Mouse (Mus musculus) embryo, embryonic 10 days (tissue): ENCODE data around the gene Ndfip2.

Experiments
- DNase-seq: peaks from one replicate; pipeline ENCODE4 v3.0.0-alpha.2; 2015; ENCODE audit warnings: low spot score

Gene Ndfip2

DNA sequence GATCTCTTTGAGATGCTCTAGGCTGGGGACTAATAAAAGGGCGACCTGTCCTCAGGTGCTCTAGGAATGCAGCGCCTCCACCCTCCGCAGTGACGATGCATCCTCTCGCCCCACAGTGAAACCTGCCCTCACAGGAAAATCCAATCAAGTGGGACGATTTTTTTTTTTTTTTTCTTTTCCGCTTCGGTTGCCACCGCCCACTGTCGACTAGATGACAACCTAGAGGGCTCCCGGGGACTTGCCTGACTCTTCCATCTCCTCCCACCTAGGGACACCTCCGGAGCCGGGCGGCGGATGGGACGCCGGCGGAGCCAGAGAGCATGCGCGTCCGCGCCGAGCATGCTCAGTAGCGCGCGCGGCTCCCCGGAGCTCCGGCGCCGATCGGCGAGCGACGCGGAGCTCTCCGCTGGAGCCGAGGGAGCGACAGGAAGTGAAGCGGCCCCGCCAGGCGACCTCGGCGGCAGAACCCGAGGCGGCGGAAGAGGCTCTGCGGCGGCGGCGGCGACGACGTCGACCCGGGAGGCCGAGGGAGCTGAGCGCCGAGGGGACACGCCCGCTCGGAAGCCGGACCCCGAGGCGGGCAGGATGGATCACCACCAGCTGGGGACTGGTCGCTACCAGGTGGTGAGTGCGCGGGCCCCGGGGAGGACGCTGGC is at the start of gene Ndfip2:
TSS of gene Ndfip2 (plus strand) at position 195 of the 656 bp plus-strand sequence.
- peak; percentile 86 for DNase-seq

DNA sequence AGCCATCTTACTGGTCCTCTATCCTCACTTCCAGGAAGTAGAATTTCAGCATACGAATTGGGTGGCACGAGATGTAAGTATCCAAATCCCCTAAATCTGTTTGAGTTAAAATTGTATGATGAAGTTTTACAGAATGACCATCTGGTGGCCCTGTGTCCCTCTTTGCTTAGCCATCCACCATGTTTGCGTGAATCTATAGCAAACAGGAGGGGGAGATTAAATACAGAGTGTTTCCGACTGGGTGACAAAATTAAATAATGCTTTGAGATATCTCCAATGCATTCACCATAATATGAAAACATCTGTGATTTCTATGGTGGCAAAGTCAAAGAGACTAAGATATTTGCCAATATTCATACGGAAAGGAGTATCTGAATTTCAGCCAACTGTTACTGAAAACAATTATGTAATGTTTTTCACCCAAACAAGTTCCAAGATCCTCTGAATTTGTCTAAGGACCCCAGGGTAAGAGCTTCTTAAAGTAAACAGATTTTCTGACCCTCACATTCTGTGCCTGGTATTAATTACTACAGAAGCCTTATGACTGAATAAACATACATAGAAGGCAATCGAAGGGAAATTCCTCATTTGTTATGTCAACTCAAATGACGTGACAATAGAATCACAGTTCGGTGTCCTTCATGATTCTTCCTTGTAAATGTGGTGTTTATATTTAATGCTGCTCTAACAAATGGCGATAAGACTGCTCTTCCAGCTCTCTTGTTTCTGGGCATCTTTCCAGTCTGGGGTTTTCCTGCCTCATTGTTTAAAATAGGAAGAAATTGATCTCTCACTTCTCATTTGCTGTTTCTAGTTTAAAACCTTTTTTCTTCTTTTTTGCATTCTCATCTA is 38.6 kb upstream of the Ndfip2 start:
- no peak for DNase-seq

DNA sequence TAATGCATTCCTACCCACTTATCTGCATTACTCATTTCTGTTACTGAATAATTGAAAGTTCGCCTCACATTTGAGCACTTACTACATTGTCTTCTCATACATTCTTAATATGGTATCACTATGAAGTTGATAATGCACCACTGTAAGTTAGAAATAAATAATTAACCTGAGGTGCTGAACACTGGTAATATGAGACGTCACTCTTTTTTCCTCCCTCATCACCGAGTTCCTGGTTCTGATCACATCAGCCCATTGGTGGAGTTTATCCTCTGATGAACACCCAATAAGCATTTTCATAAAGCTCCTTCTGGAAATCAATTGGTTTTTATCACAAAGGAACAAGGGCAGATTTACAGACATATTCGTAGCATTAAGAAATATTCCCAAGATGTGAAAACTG is 36.1 kb upstream of the Ndfip2 start:
- DNase-seq: no peak

DNA sequence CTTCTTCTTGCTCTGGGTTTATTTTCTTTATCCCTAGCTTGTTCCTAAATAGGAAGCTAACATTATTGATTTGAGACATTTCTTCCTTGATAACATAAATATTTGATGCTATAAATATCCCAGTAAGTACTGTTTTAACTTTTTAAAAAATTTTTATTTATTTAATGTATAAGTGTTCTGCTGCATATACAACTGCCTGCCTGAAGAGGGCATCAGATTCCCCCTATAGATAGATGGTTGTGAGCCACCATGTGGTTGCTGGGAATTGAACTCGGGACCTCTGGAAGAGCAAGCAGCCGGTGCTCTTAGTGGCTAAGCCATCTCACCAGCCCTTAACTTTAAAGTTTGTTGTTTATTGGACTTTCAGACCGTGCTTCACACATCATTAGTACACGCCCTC is 32.6 kb upstream of the Ndfip2 start:
- DNase-seq: no peak

DNA sequence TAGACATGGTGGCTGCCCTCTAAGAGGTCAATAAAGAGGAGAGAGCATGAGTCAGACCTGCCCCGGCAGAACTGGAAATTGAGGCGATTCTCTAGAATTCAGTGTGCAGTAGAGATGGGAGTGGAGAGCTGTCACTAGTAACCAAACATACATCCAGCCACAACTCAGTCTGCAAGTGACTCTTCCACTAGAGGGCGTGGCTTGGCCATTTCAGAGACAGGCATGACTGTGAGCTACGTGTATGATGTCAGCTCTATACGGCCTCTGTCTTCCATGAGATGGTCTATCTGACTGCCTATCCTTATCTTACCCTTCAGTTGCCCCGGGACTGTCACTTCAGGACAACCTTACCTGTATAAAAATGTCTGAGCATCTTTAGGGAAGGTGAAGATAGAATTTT is 26.0 kb upstream of the Ndfip2 start:
- peak; percentile 78 for DNase-seq

DNA sequence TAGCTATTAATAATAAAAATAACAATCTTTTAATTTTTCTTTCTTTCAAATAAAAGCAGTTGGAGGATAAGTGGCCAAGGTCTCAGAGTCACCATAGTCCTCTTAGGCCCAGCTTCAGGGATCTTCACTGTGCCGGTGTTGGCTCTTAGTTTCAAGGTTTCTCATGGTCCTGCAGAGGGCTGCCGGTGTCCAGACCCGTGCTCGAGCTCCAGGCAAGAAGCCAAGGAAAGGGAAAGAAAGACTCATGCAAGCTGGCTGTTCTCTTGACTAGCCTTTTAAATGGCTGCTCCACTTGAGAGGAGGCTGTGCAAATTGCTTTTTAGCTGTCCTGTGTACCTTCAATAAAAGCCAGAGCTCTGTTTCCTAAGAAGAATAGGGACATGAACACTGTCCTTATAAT is 21.8 kb upstream of the Ndfip2 start:
- no peak for DNase-seq

DNA sequence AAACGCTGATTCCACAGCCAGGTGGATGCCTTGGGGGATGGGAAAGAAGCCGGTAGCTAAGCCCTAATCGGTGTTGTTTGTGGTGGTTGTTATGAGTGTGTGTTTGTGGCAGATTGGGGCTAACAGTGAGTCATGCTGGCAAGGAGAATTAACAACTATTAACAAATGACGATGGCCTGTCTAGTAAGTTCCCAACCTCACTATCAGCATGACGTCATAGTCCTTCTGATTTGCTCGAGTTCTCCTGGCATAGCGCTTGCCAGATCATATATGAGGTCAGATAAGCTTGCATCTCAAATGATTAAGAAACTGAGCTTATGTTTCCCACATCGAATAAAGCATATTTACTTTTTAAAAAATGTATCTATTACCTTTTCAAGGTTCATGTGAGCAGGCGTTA is 20.6 kb upstream of the Ndfip2 start:
- no peak for DNase-seq

DNA sequence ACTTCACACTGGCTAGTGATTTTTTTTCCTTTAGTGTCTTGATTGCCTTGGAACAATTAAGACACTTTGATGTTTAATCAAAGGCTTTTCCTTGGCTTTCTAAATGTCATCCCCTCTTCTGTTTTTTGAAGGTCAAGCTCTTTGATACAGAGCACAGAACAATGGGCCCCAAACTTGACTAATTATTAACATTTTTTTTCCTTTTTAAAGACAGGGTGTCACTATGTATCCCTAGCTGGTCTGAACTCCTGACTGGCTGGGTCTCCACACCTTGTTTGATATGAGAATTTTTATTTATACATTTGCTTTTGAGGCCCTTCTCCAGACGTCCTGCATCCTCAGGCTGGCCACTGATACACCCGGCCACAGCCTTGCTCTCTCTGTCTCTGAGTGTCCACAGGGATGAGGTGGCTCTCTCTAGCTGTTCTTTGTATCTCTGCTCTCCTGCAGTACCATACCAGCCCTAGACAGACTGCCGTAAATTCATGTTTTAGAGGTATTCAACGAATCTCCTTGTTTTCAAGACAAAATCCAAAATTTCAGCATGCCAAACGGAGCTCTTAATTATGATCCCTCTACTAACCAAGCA is 19.8 kb upstream of the Ndfip2 start:
- no peak for DNase-seq

DNA sequence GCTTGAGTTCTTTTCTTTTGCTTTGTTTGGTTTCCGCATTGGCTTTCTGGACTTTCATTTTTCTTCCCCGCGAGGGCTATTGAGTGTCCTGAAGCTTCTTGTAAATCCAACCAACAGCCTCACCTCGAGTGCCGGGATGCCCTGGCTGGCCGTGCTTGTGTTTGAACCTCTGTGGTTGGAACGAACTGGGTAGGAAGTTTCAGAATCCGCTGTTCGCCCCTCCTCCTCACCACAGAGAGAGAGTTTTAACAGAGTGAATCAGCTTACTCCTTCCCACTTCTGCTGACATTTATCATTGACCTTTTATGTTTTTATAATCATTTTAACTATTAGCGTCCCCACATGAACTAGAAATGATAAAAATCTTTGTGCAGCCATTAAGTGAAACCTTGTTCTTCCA is 18.3 kb upstream of the Ndfip2 start:
- DNase-seq: no peak

DNA sequence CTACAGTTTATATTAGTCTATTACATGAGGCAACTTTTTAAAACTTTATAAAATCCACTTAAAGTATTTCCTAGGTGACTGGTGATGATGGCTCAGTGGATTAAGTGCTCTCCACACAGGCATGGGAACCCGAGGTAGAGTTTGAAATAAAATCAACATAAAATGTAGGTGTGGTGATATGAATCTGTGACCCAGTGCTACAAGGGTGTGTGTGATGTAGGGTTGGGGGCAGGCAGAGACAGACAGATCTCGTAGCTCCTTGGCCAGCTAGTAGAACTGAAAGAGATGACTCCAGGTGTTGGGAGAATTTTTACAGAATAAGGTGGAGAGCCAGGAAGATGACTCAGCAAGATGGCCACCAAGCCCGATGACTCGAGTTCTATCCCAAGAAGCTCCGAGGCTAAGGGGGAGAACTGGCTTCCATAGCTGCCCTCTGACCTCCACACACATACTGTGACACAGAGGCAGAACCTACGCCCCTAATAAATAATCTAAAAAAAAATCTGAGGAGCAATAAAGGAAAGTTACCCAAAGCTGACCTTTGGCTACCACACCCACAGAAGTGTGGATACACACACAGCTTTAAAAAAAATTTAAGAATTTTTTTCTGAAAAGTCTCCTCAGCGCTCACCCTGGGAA is 14.4 kb upstream of the Ndfip2 start:
- no peak for DNase-seq

DNA sequence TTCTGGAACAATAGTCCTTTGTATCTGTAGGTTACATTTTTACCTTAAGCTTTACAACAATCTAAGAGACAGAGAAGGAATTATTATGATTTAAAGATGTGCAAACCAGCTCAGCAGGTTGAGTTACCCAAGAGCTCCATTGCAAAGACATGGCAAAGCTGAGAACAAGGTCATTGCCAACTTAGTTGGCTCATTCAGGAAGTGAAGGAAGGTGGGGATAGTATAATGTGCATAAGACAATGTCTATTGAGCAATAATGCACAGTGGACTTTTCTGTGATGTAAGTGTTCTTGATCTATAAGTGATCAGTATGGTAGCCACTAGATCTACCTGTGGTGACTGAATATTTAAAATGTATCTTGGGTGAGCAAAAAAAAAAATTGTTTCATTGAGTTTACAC is 7.3 kb upstream of the Ndfip2 start:
- no peak for DNase-seq

DNA sequence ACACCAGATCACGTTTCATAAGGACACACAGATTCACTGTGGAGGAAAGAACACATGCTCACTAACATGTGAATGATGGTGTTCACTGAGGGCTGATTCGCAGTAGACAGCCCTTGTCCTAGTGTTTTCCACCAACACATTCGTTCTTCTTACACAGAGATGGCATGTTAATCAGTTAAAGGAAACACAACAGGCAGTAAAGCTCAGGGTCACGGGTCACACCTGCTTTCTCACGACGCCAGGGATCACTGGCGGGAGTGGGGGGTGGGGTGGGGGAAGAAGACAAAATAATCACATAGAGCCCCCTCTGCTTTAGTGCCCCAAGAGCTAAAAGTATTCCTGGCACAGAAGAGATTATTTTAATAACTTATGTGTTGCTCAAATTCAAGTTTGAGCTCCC is 5.1 kb upstream of the Ndfip2 start:
- peak; percentile 53 for DNase-seq

DNA sequence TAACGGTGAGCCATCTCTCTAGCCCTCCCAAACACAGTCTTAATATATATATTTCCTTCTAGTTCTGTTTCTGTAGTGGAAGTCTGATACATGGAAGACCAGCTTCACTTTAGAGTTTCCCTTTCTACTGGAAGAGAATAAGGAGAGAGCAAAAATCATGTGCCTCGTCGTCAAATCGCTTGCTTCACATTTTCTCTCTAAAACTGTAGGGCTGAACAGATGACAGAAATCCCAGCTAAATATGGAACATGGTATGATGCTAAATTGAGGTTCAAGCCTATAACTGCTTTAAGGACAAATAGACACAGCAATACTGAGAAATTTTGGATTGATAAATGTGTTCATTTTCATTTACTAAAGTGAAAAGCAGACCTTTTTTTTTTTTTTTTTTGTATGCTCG is 4.0 kb upstream of the Ndfip2 start:
- DNase-seq: no peak

DNA sequence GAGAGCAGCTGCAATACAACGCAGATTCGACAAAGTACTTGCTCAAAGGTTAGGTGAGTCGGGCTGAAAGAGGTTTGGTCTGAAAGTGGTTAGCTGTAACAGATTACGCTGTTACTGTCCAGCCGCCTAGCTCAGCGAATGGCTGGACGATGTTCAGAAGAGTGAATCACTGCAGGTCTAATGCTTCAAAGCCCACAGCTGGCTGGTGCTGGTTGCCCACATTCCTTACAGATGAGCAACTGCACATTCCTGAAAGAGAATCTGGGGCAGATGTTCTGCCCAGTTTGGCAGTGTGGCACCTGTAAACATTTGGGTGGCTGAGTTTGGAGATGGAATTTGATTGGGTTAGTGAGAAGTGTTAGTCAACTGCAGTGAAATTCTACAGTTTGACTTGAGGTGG is 2.8 kb upstream of the Ndfip2 start:
- no peak for DNase-seq

DNA sequence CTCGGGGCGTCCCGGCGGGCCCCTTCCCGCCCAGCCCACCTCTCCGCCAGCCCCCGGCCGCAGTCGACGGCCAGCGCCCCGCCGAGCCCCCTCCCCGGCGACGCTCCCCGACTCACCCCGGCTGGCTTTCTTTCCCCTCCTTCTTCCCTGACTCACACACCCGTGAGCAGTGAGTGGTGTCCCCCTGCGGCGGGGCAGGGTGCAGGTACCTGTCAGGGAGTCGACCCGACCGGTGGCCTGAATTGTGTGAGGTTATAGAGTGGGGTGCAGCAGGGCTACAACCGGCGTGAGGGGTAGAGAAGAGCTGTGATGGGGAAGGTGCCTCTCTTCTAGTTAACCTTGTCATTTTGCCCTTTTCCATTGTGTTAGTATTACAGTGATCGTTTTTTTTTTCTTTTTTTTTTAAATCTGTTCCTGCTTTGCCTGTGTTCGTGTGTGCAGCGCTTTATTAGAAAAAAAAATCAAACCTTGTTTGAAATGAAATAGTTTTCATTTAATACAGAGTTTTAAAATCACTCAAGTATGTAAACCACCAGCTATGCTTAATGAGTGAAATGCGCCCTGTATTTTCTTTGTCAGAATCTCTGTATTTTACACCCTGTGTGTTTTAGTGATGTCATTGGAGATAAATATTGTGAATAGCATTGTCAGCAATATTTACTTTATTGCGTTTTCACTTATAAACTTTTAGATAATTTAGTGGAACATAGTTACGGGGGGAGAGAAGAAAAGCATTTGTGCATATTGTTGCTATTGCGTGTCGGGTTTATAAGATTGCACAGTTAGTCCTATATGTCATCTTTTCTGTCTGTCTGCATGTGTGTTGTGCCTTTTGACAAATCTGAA is 885 bp downstream of the Ndfip2 start:
- DNase-seq: peak; percentile 44

DNA sequence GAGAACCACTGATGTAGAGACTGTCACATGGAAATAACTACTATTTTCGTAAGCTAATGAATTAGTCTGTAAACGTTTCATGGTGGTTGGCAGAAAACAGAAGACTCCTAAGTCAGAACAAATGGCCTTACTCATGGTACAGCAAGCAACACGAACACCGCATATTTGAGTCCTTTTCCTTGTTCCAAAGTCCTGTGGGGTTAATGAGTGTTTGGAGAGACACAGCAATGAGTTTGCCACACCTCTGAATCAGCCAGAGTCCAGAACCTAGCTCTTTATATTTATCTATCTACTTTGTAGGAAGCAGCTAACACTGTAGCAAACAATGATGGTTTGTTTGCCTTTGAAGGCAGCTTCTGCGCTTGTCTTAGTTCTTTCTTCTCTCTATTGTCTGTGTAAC is 4.5 kb downstream of the Ndfip2 start:
- no peak for DNase-seq

DNA sequence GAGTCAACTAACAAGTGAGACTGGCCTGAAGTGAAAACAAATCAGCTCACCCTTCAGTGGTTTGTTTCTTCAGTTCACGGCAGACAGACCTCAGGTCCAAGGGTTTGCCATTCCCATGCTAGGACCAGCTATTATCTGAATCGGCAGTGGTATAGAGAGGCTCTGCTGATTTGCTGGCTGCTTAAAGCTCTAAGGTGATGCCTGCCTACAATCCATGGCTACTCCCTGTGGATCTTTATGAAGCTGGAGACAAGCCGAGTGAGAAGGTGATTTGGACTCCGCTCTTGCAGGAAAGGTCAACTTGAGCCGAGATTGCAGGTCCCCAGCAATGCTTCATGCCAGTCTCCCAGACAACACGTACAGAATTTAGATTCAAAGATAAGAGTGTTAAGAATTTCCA is 8.7 kb downstream of the Ndfip2 start:
- no peak for DNase-seq

DNA sequence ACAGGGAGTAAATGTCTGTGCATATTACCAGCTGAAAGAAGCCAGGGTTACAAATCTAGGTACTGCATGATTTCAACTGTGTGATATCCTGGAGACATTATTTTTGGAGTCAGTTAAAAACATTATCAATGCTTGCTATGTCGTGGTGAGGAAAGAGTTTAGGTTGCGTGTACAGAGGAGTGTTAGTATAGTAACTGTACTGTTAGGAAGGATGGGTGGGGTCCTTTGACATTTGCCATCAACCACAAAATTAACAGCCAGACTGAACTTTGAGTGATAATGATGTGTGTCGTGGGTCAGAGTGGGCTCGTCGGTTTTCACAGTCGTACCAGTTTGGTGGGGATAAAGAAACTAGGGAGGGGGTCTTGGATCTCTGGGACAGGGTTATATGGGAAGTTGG is 13.7 kb downstream of the Ndfip2 start:
- DNase-seq: no peak

DNA sequence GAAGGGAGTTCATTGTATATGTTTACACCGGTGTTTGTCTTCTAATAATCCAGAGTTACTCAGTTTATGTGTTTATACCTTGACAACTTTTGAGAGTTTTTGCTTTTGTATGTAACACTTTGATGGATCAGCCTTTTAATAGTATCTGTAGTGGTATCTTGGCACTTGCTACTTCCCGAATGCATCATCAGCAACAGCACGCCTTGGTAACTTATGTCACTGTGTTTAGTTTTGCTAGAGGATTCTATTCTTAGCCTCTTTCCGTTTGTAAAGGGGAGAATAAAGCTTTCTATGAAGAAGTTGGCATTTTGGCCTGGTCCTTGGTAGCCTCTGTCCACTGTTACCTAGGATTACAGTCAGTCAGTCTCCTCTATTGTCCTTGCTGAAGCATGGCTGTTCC is 14.2 kb downstream of the Ndfip2 start:
- no peak for DNase-seq

DNA sequence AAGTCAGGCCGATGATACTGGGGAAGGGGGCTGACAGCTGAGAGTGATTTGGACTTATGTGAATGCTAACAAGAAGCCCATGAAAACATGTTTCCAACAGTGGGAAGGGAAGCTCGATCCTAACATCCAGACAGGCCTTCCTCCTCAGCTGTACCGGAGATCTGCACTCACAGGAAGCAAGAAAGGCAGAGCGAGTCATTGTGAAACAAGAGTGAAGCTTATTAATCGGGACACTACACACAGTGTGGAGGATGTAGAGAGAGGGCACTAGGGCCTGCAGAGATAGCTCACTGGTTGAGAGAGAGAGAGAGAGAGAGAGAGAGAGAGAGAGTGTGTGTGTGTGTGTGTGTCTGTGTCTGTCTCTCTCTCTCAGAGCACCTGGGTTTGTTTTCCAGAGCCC is 16.8 kb downstream of the Ndfip2 start:
- no peak for DNase-seq

DNA sequence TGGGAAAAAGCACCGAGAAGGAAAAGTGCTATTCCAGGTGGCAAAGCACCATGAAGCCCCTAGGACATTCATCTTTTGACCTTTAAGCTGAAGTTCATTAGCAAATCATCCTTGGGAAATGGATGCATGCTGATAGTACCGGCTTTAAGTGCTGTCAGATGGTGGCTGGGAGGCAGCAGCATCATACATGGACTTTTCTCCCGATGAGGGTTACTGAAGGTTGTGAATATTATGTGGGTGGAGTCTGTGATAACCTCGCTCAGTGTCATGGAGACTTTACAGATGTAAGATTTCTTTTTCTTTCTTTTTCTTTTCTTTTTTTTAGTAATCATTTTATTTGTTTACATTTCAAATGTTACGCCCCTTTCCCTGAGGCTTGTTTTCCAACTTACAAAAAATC is 18.9 kb downstream of the Ndfip2 start:
- peak; percentile 32 for DNase-seq

DNA sequence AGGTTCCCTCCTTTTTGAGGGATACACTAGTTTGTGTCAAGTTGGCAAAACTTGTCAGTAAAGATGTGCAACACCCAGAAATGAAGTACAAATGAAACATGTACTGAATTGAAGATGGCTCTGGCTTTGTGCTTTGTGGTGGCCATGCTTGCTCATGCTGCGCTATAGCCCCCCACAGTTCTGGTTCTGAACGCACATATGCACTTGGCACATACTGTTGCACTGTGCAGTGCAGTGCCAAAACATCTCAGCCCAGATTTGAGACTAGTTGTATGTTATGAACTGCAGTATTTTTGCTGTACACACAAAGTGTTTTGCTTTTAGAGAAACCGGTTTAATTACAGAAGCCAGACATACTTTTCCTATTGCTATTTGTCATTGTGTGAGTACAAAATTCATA is 25.7 kb downstream of the Ndfip2 start:
- no peak for DNase-seq
